Mouse (Mus musculus) stomach, embryonic 16.5 days (tissue): Measurements from ENCODE around the gene Lrrc45. TPM values are rescaled to one million over a fixed set of nuclear protein-coding genes. Genes with fewer than 3 reads are reported as not detected.
"Not testable (repeated sequence)": the region's sequence is repeated elsewhere in the genome, so short reads cannot be mapped to it uniquely, and the experiment has no call there.

Source experiments
- ATAC-seq: fragments of 200-750 bp; cut with Nextera tagmentation; 2 replicates; pipeline ENCODE4 v1.8.0; 2017; ENCODE audit warnings: moderate number of reproducible peaks, moderate TSS enrichment; ENCODE audit not compliant: insufficient read depth, low FRiP score
- H3K27ac ChIP-seq: fragments of 300-500 bp; sonication (generic); 2 replicates; pipeline ENCODE4 v1.5.1; 2014; ENCODE audit warnings: low read length
- H3K27me3 ChIP-seq: fragments of 300-500 bp; sonication (generic); 2 replicates; pipeline ENCODE4 v1.6.1; 2014; ENCODE audit warnings: low read length, control low read depth, mixed read lengths; ENCODE audit not compliant: control insufficient read depth, insufficient read depth
- H3K36me3 ChIP-seq: fragments of 300-500 bp; sonication (generic); 2 replicates; pipeline ENCODE4 v1.6.1; 2014; ENCODE audit warnings: low read length; ENCODE audit not compliant: control insufficient read depth, insufficient read depth
- H3K4me1 ChIP-seq: fragments of 300-500 bp; sonication (generic); 2 replicates; pipeline ENCODE4 v1.6.1; 2014; ENCODE audit warnings: low read length, control low read depth, mixed read lengths; ENCODE audit not compliant: control insufficient read depth, insufficient read depth
- H3K4me2 ChIP-seq: fragments of 300-500 bp; sonication (generic); 2 replicates; pipeline ENCODE4 v1.6.1; 2014; ENCODE audit warnings: low read depth, low read length, mixed read lengths
- H3K4me3 ChIP-seq: fragments of 300-500 bp; sonication (generic); replicated peaks from 2 replicates; pipeline ENCODE4 v1.5.1; 2014; ENCODE audit warnings: mild to moderate bottlenecking, low read length
- H3K9ac ChIP-seq: fragments of 300-500 bp; sonication (generic); 2 replicates; pipeline ENCODE4 v1.6.1; 2014; ENCODE audit warnings: low read length
- H3K9me3 ChIP-seq: fragments of 300-500 bp; sonication (generic); replicated peaks from 2 replicates; pipeline ENCODE4 v1.6.1; 2016; ENCODE audit warnings: low read length, control low read depth; ENCODE audit not compliant: control insufficient read depth
- WGBS: fragments of 180-500 bp; shearing (Covaris S2); extraction: QIAGEN DNeasy Blood & Tissue Kit; methylation state at CpG from one replicate; pipeline ENCODE4 v1.1.7; 2014; 5-methylcytosine and 5-hydroxymethylcytosine counted together
- polyA plus RNA-seq: library from polyadenylated mRNA; unstranded; fragments of >200 nt; fragmentation: Nextera tagmentation; extraction: Ambion mirVana; gene quantifications from 2 replicates; pipeline ENCODE4 v1.2.1, GENCODE M21; 2015

Gene Lrrc45
- polyA plus RNA-seq, result 59.1 and 62.9 TPM in 2 replicates

DNA sequence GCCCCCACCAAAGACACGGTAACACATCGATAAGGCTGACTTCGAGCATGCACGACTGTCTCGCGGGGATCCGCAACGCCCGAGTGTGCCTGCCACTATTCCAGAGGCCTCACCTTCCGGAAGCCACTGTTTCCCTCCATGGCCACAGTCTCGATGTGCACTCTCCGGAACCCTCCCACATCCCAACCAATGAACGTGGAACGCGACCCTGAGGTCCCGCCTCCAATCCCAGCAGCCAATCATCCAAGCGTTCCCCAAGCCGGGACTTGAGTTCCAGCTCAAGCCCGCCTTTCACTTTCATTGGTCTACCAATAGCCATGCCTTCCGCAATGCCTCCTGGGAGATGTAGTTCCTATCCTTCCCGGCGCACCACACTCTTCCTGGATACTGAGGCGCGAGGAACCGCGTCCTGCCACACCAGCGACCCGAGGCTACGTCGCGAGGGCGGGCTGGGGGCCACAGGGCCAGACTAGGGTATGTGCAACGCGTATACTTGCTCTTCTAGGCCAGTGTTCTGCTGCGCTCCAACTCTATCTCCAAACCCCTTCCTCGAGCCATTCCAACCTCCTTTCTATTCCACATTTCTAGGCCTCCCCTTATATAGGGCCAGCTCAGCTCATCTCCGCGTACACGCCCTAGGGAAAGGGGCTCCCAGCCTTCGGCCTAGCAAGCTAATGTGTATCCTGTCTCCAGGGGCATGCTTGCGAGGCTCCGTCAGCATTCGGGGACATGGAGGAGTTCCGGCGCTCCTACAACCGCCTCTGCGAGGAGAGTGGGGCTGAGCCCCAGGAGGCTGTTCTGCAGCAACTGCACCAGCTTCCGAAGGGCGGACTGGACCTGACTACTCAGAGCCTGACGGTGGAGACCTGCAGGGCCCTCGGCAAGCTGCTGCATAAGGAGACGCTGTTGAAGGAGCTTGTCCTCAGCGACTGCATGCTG lies at the start of gene Lrrc45, which contains the start of gene Cenpx:
Gene Lrrc45, plus strand, starts transcription at position 346 of the 939 bp plus-strand sequence.
Gene Cenpx, minus strand, starts transcription at position 159 of the 939 bp plus-strand sequence.
- Histone ChIP-seq H3K4me1 (peaks cover 23% of the 10 kb centered on the region), H3K9me3 (no peaks in the 10 kb centered on the region), H3K27me3 (no peaks in the 10 kb centered on the region), H3K4me3 (peak within 1 kb of the TSS; percentile 63), H3K9ac (peak within 1 kb of the TSS; percentile 77), H3K27ac (peak within 1 kb of the TSS; percentile 68), H3K36me3 (no peaks in the 10 kb centered on the region; the same call in 1 of the 2 replicates), H3K4me2 (peak within 1 kb of the TSS; percentile 97)
- peak; percentile 94 for ATAC-seq
- WGBS, result 2% methylated on average over 53 of the region's 53 CpGs

DNA sequence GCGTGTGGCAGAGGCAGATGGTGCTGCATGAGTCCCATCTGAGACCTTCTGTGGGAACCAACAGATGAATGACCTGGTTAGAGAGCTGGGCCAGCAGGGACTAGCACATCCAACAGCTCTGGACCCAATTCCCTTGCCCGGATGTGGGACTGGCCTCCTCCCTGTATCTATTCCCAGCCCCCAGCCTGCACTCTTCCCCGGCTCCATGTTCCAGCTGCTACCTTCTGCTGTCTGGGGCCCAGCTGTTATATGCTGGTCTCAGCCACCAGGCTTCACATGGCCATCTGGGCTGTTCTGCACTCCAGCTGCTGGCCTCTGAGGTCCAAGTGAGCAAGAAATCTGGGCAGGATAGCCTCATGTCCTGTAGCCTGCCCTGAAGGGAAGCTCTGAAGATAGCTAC lies 48.3 kb upstream of the Lrrc45 start:
- WGBS, result 65% methylated on average over 3 of the region's 3 CpGs
- H3K9me3 ChIP-seq, result no peaks in the 10 kb centered on the region
- no peaks in the 10 kb centered on the region for H3K36me3 ChIP-seq
- peaks cover 7% of the 10 kb centered on the region; the same call in 1 of the 2 replicates for H3K4me1 ChIP-seq
- peak; percentile 56; the same call in 1 of the 2 replicates for ATAC-seq
- H3K4me3 ChIP-seq, result no peak overlapping the region
- H3K27me3 ChIP-seq, result peaks cover 25% of the 10 kb centered on the region
- H3K27ac ChIP-seq, result no peak overlapping the region
- H3K9ac ChIP-seq, result no peak overlapping the region
- H3K4me2 ChIP-seq, result no peak overlapping the region

DNA sequence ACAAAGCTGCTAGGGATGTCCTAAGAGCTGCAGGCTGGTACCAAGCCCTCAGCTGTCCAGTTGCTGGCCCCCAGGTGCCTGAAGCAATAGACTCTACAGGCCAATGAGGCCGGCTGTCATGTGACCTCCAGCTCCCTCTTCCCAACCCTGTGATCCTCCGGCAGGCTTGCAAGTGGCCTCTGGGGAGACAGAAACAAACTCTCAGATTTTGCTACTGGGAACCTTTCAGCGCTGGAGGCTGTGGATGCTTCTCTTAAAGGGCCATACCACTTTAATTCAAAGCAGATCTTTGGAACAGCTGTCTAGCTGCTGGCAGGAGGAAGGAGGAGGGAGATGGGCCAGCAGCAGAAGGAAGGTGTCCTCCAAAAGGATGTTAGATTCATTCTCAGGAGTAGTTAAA lies 47.1 kb upstream of the Lrrc45 start:
- Histone ChIP-seq H3K9me3 (no peaks in the 10 kb centered on the region), H3K4me3 (no peak overlapping the region), H3K9ac (no peak overlapping the region), H3K4me2 (no peak overlapping the region), H3K36me3 (no peaks in the 10 kb centered on the region), H3K4me1 (no peaks in the 10 kb centered on the region; the same call in 1 of the 2 replicates), H3K27ac (no peak overlapping the region), H3K27me3 (peaks cover 13% of the 10 kb centered on the region)
- ATAC-seq, result no peak
- WGBS, result 12% methylated on average over 3 of the region's 3 CpGs

DNA sequence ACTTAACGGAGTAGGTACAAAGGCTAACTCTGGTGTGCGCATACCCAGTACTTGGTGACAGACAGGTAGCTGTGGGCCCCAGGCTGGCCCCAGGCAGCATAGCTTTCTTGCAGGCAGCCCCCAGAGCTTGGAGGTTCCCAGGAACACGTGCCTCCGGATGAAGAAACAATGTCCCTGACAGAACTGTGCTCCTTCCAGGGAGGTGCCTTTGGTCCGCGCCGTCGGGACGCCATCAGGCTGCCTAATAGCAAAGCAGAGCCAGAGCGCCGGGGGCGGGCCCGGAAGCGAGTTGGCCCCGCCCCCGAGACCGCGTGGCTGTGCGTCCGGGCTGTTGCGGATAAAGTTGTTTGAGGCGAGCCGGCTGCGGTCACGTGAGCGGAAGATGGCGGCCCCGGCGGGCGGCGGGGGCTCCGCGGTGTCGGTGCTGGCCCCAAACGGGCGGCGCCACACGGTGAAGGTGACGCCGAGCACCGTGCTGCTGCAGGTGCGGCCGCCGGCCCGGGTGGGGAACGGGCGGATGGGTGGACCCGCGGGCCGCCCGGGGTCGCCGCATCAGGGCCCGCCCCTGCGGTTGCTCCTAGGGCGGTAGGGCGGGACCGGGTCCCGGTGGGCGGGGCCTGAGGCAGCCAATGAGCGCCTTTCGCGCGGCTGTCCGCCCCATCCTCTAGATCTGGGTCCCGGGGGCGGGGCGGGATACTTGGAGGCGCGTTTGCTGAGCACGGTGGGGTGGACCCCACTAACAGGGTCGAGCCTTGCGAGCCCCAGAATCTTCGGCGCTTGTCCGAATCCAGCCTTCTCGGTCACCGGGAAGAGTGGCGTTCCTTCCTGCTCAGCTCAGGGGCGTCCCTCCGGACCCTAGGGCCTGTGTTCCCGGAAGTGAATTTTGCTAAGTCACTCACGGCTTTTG lies 40.8 kb upstream of the Lrrc45 start, which contains the start of gene Aspscr1:
Gene Aspscr1, plus strand, starts transcription at position 287 of the 907 bp plus-strand sequence.
- peak; percentile 97 for ATAC-seq
- H3K4me2 ChIP-seq, result peak within 1 kb of the TSS; percentile 99
- H3K27me3 ChIP-seq, result no peaks in the 10 kb centered on the region
- peaks cover 7% of the 10 kb centered on the region for H3K4me1 ChIP-seq
- no peaks in the 10 kb centered on the region for H3K36me3 ChIP-seq
- peak within 1 kb of the TSS; percentile 91 for H3K27ac ChIP-seq
- H3K9ac ChIP-seq, result peak within 1 kb of the TSS; percentile 87
- peak within 1 kb of the TSS; percentile 77 for H3K4me3 ChIP-seq
- WGBS, result under 1% methylated on average over 80 of the region's 83 CpGs
- no peaks in the 10 kb centered on the region for H3K9me3 ChIP-seq

DNA sequence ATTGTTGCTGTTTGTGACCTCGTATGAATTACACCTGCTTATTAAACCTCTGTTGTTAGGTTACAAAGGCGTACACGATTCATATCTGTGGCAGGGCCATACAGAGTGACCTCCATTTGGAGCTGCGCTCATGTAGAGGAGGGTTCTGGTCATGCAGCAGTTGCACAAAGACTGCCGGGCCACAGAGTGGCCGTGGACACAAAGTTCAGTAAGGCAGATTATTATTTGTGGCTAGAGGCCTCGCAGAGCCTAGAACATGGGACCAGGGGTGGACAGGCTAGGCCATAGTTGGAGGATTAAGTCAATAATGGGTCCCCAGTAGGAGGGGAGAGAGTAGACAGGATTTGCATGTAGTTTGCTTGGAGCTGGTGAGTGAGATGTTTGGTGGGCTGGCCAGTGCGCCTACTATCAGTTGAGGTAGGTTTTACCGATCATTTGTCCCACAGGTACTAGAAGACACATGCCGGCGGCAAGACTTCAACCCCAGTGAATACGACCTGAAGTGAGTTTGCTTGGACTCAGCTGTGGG lies 40.1 kb upstream of the Lrrc45 start:
- no peaks in the 10 kb centered on the region for H3K9me3 ChIP-seq
- H3K4me1 ChIP-seq, result peaks cover 7% of the 10 kb centered on the region
- H3K36me3 ChIP-seq, result no peaks in the 10 kb centered on the region
- 0 out of 2 replicates have a peak, but pooled peaks have one; percentile 1 for ATAC-seq
- peak overlapping the region; percentile 87 for H3K9ac ChIP-seq
- H3K4me3 ChIP-seq, result peak overlapping the region; percentile 77
- WGBS, result 34% methylated on average over 12 of the region's 12 CpGs
- peak overlapping the region; percentile 99 for H3K4me2 ChIP-seq
- H3K27ac ChIP-seq, result peak overlapping the region; percentile 91
- no peaks in the 10 kb centered on the region for H3K27me3 ChIP-seq

DNA sequence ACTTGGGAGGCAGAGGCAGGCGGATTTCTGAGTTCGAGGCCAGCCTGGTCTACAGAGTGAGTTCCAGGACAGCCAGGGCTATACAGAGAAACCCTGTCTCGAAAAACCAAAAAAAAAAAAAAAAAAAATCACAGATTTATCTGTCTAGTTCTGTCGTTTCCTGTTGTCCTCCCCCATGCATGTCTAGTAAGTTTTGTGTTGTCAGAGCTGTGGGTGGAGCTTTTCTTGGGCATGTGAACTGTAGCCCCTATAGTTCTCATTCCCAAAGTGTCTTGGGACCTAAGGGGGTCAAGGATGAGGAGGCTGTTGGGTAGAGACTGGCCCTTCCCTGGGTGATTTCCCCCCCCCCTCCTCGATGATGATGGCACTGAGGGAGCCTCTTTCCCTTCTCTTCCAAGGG lies 37.9 kb upstream of the Lrrc45 start:
- not testable (repeated sequence) for H3K9ac ChIP-seq, H3K4me3 ChIP-seq, H3K27me3 ChIP-seq, H3K4me2 ChIP-seq, ATAC-seq, H3K36me3 ChIP-seq, H3K4me1 ChIP-seq, H3K27ac ChIP-seq, H3K9me3 ChIP-seq
- 87% methylated on average over 3 of the region's 5 CpGs for WGBS

DNA sequence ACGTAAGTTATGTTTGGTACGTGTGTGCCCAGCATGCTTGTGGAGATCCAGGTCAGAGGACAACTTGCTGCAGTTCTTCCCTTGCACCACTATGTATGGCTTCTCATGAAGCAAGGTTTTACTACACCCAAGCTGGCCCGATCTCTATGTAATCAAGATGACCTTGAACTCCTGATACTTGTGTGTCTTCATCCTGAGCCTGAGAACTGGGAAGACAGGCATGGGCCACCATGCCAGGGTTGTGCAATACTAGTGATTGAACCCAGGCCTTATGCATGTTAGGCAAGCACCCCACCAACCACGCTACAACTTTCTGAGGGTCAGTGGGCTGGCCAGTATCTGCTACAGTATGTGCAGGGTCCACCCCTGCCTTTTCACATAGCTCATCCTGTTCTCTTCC lies 36.8 kb upstream of the Lrrc45 start:
- 81% methylated on average over 4 of the region's 4 CpGs for WGBS

DNA sequence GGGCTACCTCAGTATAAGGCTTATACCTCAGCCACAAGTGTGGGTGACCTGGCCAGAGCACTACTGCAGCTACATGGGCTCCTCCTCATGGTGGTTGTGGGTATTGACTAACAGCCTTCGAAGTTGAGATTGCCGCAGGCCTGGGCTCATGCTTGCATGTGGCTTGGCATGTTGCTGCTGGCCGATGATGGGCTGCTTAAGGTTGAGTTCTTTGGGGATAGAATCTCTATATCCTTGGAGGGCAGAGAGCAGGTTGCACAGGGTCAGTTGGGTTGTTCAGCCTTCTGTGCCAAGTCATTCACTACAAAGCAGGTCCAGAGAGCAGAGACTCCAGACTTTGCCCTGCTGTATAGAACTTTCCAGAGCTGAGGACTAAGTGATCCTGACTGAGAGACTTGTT lies 33.8 kb upstream of the Lrrc45 start:
- no peak overlapping the region for H3K27ac ChIP-seq
- no peaks in the 10 kb centered on the region; the same call in 1 of the 2 replicates for H3K36me3 ChIP-seq
- no peaks in the 10 kb centered on the region for H3K9me3 ChIP-seq
- H3K4me2 ChIP-seq, result no peak overlapping the region
- no peak overlapping the region for H3K4me3 ChIP-seq
- no peaks in the 10 kb centered on the region for H3K27me3 ChIP-seq
- ATAC-seq, result 0 out of 2 replicates have a peak, but pooled peaks have one; percentile 31
- no peak overlapping the region for H3K9ac ChIP-seq
- 75% methylated on average over 3 of the region's 3 CpGs for WGBS
- no peaks in the 10 kb centered on the region for H3K4me1 ChIP-seq

More for the DNA sequence above, 36.8 kb upstream of the Lrrc45 start:
- Histone ChIP-seq H3K9me3 (no peaks in the 10 kb centered on the region), H3K27me3 (no peaks in the 10 kb centered on the region), H3K4me3 (no peak overlapping the region), H3K4me2 (no peak overlapping the region), H3K9ac (no peak overlapping the region), H3K4me1 (peaks cover 7% of the 10 kb centered on the region), H3K27ac (no peak overlapping the region), H3K36me3 (no peaks in the 10 kb centered on the region; the same call in 1 of the 2 replicates)
- ATAC-seq, result no peak
